Mouse (Mus musculus) right cerebral cortex, postnatal 14 days (tissue): ENCODE data around the gene Gm10800.
"Not testable (repeated sequence)": the region's sequence is repeated elsewhere in the genome, so short reads cannot be mapped to it uniquely, and the experiment has no call there.

ENCODE experiments used
- DNase-seq: peaks from one replicate; pipeline ENCODE4 v3.0.0; 2022

The Gm10800 gene

DNA sequence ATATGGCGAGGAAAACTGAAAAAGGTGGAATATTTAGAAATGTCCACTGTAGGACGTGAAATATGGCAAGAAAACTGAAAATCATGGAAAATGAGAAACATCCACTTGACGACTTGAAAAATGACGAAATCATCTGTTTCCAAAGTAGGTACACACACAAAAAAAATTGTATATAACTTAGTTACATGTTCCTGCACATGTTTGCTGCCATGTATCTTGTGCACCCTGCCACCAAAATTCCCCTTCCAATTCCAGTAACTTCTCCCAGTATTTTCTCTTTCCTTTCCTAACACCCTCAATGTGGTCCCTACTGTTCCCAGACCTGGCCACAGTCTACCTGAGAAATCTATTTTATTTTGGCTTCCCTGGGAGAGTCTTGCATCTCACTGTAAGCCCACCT lies at the start of gene Gm10800:
Gene Gm10800, minus strand, starts transcription at position 101 of the 400 bp plus-strand sequence.
- not testable (repeated sequence) for DNase-seq

DNA sequence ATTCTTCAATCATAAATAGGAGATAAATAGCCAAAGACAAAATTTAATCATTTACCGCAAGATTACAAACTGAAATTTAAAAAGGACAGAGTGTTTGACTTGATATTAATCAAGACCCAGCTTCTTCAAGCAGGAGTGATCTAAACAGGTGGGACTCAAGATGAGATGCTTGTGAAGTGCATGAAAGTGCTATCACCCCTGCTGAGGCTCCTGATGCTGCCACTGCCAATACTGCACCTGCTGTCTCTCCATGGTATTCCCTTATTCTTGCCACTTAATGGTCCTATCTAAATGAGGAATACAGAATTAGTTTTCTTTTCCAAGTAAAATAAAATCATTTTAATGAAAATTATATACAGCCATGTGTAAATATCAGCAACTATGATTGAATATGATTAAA lies 30.4 kb upstream of the Gm10800 start:
- DNase-seq, result no peak

DNA sequence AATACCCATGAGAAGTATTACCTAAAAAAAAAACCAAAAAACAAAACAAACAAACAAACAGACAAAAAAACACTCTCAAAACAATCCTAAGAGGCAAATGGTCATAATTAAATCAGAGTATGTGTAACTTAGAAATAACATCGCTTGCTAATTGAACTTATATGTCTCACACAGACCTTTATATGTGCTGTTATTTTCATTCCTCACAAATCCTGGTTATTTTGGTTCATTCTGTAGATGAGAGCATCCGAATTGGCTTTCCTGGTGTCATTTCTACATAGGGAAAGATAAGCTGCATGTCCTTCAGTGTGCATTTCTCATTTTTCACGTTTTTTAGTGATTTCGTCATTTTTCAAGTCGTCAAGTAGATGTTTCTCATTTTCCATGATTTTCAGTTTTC lies 5.2 kb downstream of the Gm10800 start, which contains the start of gene Gm10801:
Gene Gm10801, plus strand, starts transcription at position 301 of the 400 bp plus-strand sequence.
- DNase-seq, result not testable (repeated sequence)
